Mouse (Mus musculus): Measurements from ENCODE around the gene Fstl4. TPM values are rescaled to one million over a fixed set of nuclear protein-coding genes. Genes with fewer than 3 reads are reported as not detected.

Fstl4 gene
- polyA plus RNA-seq, 1 experiment = 0.18 TPM

DNA sequence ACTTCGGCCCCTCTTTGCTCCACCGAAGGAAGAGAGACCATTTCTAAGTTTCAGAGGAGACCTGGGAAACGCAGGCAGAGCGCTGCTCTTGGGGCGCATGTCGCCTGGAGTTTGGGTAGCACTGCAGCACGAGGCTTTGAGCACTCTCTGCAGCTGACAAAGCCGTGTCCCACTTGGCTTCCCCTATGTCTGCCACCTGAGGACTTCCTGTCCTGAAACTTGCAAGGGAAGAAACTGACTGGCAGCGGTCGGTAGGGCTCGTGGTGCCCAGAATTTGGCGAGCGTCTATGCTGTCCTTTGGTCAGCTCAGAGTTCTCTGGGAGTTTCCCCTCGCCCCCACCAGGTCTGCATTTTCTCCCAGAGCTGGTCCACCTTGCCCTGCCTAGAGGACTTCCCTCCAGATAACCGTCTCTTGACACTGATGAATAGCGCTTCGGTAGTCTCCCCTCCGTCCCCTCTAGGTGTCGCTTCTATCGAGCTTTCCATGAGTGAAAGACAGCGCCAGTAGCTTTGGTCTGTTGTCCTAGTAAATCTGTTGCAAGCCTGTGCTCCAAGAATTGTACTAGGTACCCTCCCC, 1.3 kb downstream of the Fstl4 start:
- Histone ChIP-seq H3K4me3 (ENCODE audit: extremely low read depth, insufficient read depth, insufficient read length) (no peak overlapping the region), H3K4me1 (ENCODE audit: control insufficient read depth, insufficient read depth, insufficient read length) (peaks cover 4% of the 10 kb centered on the region; the same call in 1 of the 2 replicates), H3K27me3 (ENCODE audit: control insufficient read depth, insufficient read depth, low read length) (peaks cover 15% of the 10 kb centered on the region), H3K27ac (ENCODE audit: insufficient read depth, low read length) (no peak overlapping the region), H3K36me3 (ENCODE audit: control insufficient read depth, insufficient read depth, low read length) (no peaks in the 10 kb centered on the region)
- no peak for DNase-seq (ENCODE audit: low read depth in 1 of 2, low spot score in 2 of 2)
- 6% methylated on average over 21 of the region's 21 CpGs for WGBS
- TF ChIP-seq POLR2A (IDR thresholded peaks at IDR 0.05; ENCODE audit: low read depth, low read length) (no peak), CTCF (IDR thresholded peaks at IDR 0.05; ENCODE audit: extremely low read depth, insufficient read depth, insufficient read length, insufficient replicate concordance) (no peak)

DNA sequence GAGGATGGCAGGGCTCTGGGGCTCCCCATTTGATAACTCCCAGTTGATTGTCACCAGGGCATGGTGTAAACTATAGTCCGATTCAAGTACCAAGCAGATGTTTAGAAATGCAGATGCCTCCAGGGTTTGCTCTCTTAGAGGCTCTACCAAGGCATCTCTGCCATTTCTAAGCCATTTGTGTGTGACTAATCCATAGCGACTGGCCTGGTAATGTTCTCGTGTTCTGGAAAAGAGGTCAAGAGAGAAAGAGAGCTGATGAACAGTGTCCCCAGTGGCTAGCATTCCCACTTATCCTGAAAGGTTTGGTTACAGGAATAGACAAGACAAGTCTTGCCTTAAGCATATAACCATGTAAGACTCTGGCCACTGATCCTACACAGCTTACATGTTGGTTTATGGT, 3.5 kb downstream of the Fstl4 start:
- DNase-seq (ENCODE audit: low read depth in 1 of 2, low spot score in 2 of 2) = no peak
- TF ChIP-seq POLR2A (IDR thresholded peaks at IDR 0.05; ENCODE audit: low read depth, low read length) (no peak), CTCF (IDR thresholded peaks at IDR 0.05; ENCODE audit: extremely low read depth, insufficient read depth, insufficient read length, insufficient replicate concordance) (no peak)
- Histone ChIP-seq H3K36me3 (ENCODE audit: control insufficient read depth, insufficient read depth, low read length) (no peaks in the 10 kb centered on the region), H3K27ac (ENCODE audit: insufficient read depth, low read length) (no peak overlapping the region), H3K27me3 (ENCODE audit: control insufficient read depth, insufficient read depth, low read length) (peaks cover 15% of the 10 kb centered on the region), H3K4me3 (ENCODE audit: extremely low read depth, insufficient read depth, insufficient read length) (no peak overlapping the region), H3K4me1 (ENCODE audit: control insufficient read depth, insufficient read depth, insufficient read length) (peaks cover 4% of the 10 kb centered on the region; the same call in 1 of the 2 replicates)
- WGBS = 83% methylated on average over 3 of the region's 3 CpGs

DNA sequence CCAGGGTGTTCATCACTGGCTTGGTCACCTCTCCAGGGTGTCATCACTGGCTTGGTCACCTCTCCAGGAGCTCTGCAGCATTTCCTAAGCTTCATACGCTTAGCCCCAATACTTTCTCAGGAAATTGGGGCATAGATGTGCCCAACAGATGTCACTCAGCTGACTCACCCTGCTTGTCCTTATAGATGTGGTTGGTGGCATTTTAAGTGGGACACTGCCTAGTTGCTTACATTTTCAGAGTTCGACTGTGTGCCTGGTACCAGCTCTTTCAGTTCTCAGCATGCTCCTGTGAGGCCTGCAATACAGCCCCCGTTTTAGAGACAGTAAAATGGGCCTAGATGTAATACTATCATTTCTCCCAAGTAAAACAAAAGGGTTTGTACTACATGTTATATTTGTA, 8.6 kb downstream of the Fstl4 start:
- WGBS = 74% methylated on average over 3 of the region's 3 CpGs
- no peak for DNase-seq (ENCODE audit: low read depth in 1 of 2, low spot score in 2 of 2)

DNA sequence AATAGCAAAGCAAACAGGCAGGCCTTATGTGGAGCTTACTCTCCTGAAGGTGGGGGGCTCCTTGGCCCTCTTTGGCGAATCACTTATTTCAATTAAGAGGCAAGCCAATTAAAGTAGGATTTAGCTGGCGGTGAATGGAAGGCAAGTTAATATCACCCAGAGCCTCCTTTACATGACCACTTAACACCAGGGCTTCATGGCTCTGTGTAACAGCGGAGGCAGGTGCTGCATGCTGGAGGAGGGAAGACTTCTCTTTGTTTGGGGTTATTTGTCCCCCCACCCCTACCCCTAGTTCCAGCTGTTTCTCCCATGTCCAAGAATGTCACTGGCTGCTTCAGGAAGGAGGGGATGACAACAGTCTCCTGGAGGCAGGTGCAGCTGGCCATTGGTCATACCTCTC, 10.9 kb downstream of the Fstl4 start:
- TF ChIP-seq CTCF (IDR thresholded peaks at IDR 0.05; ENCODE audit: extremely low read depth, insufficient read depth, insufficient read length, insufficient replicate concordance) (no peak), POLR2A (IDR thresholded peaks at IDR 0.05; ENCODE audit: low read depth, low read length) (no peak)
- no peak overlapping the region for H3K27ac ChIP-seq (ENCODE audit: insufficient read depth, low read length)
- no peak overlapping the region for H3K4me3 ChIP-seq (ENCODE audit: extremely low read depth, insufficient read depth, insufficient read length)
- no peaks in the 10 kb centered on the region for H3K36me3 ChIP-seq (ENCODE audit: control insufficient read depth, insufficient read depth, low read length)
- WGBS = 94% methylated on average over 3 of the region's 3 CpGs
- no peak for DNase-seq (ENCODE audit: low read depth in 1 of 2, low spot score in 2 of 2)
- H3K4me1 ChIP-seq (ENCODE audit: control insufficient read depth, insufficient read depth, insufficient read length) = no peaks in the 10 kb centered on the region
- no peaks in the 10 kb centered on the region for H3K27me3 ChIP-seq (ENCODE audit: control insufficient read depth, insufficient read depth, low read length)

More for the DNA sequence above, 8.6 kb downstream of the Fstl4 start:
- Histone ChIP-seq H3K27ac (ENCODE audit: insufficient read depth, low read length) (no peak overlapping the region), H3K36me3 (ENCODE audit: control insufficient read depth, insufficient read depth, low read length) (no peaks in the 10 kb centered on the region), H3K4me1 (ENCODE audit: control insufficient read depth, insufficient read depth, insufficient read length) (no peaks in the 10 kb centered on the region), H3K4me3 (ENCODE audit: extremely low read depth, insufficient read depth, insufficient read length) (no peak overlapping the region), H3K27me3 (ENCODE audit: control insufficient read depth, insufficient read depth, low read length) (no peaks in the 10 kb centered on the region)
- TF ChIP-seq POLR2A (IDR thresholded peaks at IDR 0.05; ENCODE audit: low read depth, low read length) (no peak), CTCF (IDR thresholded peaks at IDR 0.05; ENCODE audit: extremely low read depth, insufficient read depth, insufficient read length, insufficient replicate concordance) (no peak)

DNA sequence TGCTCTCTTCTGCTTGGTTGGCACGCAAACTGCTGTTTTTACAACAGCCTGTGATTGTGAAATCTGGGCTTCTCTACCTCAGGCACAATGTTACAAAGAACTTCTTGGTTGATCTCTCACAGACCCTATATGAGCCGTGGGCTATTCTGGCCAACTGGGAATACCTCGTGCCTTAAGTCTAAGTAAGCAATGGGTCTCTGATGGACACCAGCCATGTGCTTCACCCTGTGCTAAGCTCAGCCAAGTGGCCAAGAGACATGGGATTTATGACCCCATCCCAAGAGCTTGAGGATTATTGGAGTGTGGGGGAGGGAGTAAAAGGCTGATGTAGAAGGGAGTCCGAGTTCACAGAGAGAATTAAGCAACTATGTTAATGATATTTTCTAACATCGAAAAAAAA, 18.0 kb downstream of the Fstl4 start:
- no peaks in the 10 kb centered on the region for H3K36me3 ChIP-seq (ENCODE audit: control insufficient read depth, insufficient read depth, low read length)
- TF ChIP-seq POLR2A (IDR thresholded peaks at IDR 0.05; ENCODE audit: low read depth, low read length) (no peak), CTCF (IDR thresholded peaks at IDR 0.05; ENCODE audit: extremely low read depth, insufficient read depth, insufficient read length, insufficient replicate concordance) (no peak)

DNA sequence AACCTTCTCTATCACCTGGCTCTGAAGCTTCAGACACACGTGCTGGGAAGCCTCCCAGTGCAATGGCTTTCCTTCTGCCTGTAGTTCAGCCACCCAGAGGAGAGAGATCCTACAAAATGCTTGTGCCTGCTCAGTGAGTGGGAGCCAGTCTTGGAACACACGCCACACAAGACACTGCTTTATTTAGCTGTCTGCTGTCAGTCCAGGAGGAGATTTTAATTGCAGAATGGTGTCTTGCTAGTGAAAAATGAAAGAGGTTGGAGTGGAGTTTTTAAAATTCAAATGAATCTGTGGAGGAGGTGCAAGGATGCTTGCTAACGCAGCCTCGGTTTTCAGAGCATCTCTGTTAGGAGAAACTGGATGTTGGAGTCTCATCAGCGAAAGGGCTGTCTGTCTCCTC, 29.9 kb downstream of the Fstl4 start:
- WGBS = 73% methylated on average over 5 of the region's 5 CpGs
- Histone ChIP-seq H3K27me3 (ENCODE audit: control insufficient read depth, insufficient read depth, low read length) (no peaks in the 10 kb centered on the region), H3K27ac (ENCODE audit: insufficient read depth, low read length) (no peak overlapping the region), H3K4me1 (ENCODE audit: control insufficient read depth, insufficient read depth, insufficient read length) (no peaks in the 10 kb centered on the region), H3K4me3 (ENCODE audit: extremely low read depth, insufficient read depth, insufficient read length) (no peak overlapping the region), H3K36me3 (ENCODE audit: control insufficient read depth, insufficient read depth, low read length) (no peaks in the 10 kb centered on the region)
- no peak for DNase-seq (ENCODE audit: low read depth in 1 of 2, low spot score in 2 of 2)
- TF ChIP-seq CTCF (IDR thresholded peaks at IDR 0.05; ENCODE audit: extremely low read depth, insufficient read depth, insufficient read length, insufficient replicate concordance) (no peak), POLR2A (IDR thresholded peaks at IDR 0.05; ENCODE audit: low read depth, low read length) (no peak)

More for the DNA sequence above, 18.0 kb downstream of the Fstl4 start:
- H3K27me3 ChIP-seq (ENCODE audit: control insufficient read depth, insufficient read depth, low read length) = no peaks in the 10 kb centered on the region
- no peak overlapping the region for H3K27ac ChIP-seq (ENCODE audit: insufficient read depth, low read length)
- no peak overlapping the region for H3K4me3 ChIP-seq (ENCODE audit: extremely low read depth, insufficient read depth, insufficient read length)
- 85% methylated on average over 5 of the region's 5 CpGs for WGBS
- no peak for DNase-seq (ENCODE audit: low read depth in 1 of 2, low spot score in 2 of 2)
- no peaks in the 10 kb centered on the region for H3K4me1 ChIP-seq (ENCODE audit: control insufficient read depth, insufficient read depth, insufficient read length)

DNA sequence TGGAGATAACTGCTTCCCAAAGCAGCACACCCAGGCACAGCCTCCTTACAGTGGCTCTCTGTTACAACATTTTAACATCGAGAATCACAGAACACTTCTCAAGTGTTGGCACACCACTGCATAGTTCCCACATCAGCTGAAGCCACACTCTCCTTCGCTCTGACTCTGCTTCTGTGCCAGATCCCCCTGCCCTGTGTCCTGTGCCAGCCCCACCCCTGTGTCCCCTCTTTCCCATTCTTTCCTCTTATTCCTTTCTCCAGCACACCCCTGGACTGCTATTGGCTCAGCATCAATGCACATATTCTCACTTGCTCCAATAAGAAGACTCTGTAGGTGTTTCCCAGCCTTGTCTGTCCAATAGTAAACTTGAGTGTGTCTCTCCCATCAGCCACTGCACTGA, 45.1 kb downstream of the Fstl4 start:
- Histone ChIP-seq H3K36me3 (ENCODE audit: control insufficient read depth, insufficient read depth, low read length) (no peaks in the 10 kb centered on the region), H3K27ac (ENCODE audit: insufficient read depth, low read length) (no peak overlapping the region)
- 67% methylated on average over 2 of the region's 2 CpGs for WGBS

More for the DNA sequence above, 45.1 kb downstream of the Fstl4 start:
- TF ChIP-seq CTCF (IDR thresholded peaks at IDR 0.05; ENCODE audit: extremely low read depth, insufficient read depth, insufficient read length, insufficient replicate concordance) = no peak
- TF ChIP-seq POLR2A (IDR thresholded peaks at IDR 0.05; ENCODE audit: low read depth, low read length) = no peak
- Histone ChIP-seq H3K27me3 (ENCODE audit: control insufficient read depth, insufficient read depth, low read length) (no peaks in the 10 kb centered on the region), H3K4me1 (ENCODE audit: control insufficient read depth, insufficient read depth, insufficient read length) (no peaks in the 10 kb centered on the region), H3K4me3 (ENCODE audit: extremely low read depth, insufficient read depth, insufficient read length) (no peak overlapping the region)
- DNase-seq (ENCODE audit: low read depth in 1 of 2, low spot score in 2 of 2) = no peak

Data from spleen, adult 2 months (tissue).